Mouse (Mus musculus) B cell, adult 62 days (primary cell): ENCODE measurements around the gene Traf1. TPM values are rescaled to one million over a fixed set of nuclear protein-coding genes. Genes with fewer than 3 reads are reported as not detected.

Experiments
- total RNA-seq: library from RNA; stranded (reverse); gene quantifications from 4 replicates; pipeline ENCODE4 v1.2.4, GENCODE M21; 2023

The Traf1 gene
- 69.2 to 81.1 TPM (median 72.1 TPM) in 4 replicates for total RNA-seq

GRCm38 (mm10) chr2:34961481-34962036, at the start of gene Traf1:
Gene Traf1, minus strand, starts transcription at chr2:34961772.

DNA sequence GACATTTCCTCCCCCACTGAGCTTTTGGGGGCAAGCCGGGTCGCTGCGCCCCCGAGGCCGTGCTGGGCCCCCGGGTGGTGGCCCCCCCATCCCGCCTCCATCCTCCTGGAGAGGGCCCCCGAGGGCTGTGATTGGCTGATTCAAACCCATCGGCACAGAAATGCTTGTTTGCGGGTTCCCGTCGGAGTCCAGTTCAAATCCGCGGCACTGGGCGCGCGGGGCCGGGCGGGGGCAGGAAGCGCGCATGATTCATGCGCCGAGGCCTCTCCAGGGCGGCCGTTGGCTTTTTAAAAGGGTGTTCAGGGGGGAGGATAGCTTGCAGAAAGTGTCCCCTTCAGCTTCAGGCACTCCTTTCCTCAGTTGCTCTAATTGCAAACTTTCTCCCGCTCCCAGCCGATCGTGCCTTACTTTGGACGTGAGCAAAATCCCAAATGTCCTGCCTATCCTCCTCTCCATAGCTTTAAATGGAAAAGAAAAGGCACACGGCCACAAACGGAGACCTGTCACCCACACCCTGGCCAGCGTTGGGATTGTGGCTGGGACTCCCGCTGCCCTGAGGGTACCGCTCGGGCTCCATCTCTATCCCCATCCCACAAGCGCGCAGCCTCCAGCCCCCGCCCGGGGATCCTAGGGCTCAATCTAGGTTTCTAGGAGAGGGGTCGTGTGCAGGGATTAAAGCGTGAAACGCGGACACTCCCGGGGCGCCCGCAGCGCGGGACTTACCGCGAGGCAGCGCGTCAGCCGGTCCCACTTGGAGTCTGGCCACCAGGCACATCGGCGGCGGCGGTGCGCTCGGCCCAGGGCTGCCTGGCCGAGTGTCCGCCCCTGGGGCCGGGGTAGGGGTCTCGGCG, 48.1 kb downstream of the Traf1 start, which contains the start of gene Phf19:
Phf19 (minus strand) TSS at position 809 of the 851 bp plus-strand sequence.

Other genes starting within 250 kb of the Traf1 start
- 108 to 112 TPM (median 111 TPM) in 4 replicates for gene Gapvd1, start 206.5 kb downstream of the Traf1 start, total RNA-seq
- 798 to 869 TPM (median 851 TPM) in 4 replicates for gene Hspa5, start 189.8 kb downstream of the Traf1 start, total RNA-seq
- 12.5 to 20.2 TPM (median 15.5 TPM) in 4 replicates for gene Rabepk, start 161.9 kb downstream of the Traf1 start, total RNA-seq
- gene Fbxw2, start 135.5 kb downstream of the Traf1 start, total RNA-seq = 94.0 to 107 TPM (median 98.2 TPM) in 4 replicates
- not detected in 4 replicates for gene Gm34653, start 128.8 kb downstream of the Traf1 start, total RNA-seq
- not detected in 4 replicates for gene Cutal, start 87.4 kb downstream of the Traf1 start, total RNA-seq
- gene Psmd5, start 86.8 kb downstream of the Traf1 start, total RNA-seq = 24.6 to 32.8 TPM (median 28.1 TPM) in 4 replicates
- 8.3 to 20.1 TPM (median 17.3 TPM) in 4 replicates for gene Phf19, start 47.7 kb downstream of the Traf1 start, total RNA-seq
- gene Hc, start 99.7 kb upstream of the Traf1 start, total RNA-seq = not detected in 4 replicates
- 0.57 to 1.8 TPM (median 0.92 TPM) in 4 replicates for gene AI182371, start 139.8 kb upstream of the Traf1 start, total RNA-seq
- gene Cntrl, start 147.7 kb upstream of the Traf1 start, total RNA-seq = 115 to 136 TPM (median 130 TPM) in 4 replicates
- gene Rab14, start 239.3 kb upstream of the Traf1 start, total RNA-seq = 187 to 212 TPM (median 192 TPM) in 4 replicates